Mouse (Mus musculus) heart, adult 8-10 months (tissue): ENCODE data around the gene Slain2. TPM values are rescaled to one million over a fixed set of nuclear protein-coding genes. Genes with fewer than 3 reads are reported as not detected.
"Not testable (repeated sequence)": the region's sequence is repeated elsewhere in the genome, so short reads cannot be mapped to it uniquely, and the experiment has no call there.

Experiments used
- DNase-seq: peaks from one replicate; pipeline ENCODE4 v3.0.0; 2022; ENCODE audit warnings: low spot score
- total RNA-seq, 4 experiments: library from RNA; stranded (reverse); gene quantifications; 2 replicates each; pipeline ENCODE4 v1.2.4; 2022

The Slain2 gene
- total RNA-seq, 4 experiments from 2014 or later, result 140 to 190 (median 176) TPM

DNA sequence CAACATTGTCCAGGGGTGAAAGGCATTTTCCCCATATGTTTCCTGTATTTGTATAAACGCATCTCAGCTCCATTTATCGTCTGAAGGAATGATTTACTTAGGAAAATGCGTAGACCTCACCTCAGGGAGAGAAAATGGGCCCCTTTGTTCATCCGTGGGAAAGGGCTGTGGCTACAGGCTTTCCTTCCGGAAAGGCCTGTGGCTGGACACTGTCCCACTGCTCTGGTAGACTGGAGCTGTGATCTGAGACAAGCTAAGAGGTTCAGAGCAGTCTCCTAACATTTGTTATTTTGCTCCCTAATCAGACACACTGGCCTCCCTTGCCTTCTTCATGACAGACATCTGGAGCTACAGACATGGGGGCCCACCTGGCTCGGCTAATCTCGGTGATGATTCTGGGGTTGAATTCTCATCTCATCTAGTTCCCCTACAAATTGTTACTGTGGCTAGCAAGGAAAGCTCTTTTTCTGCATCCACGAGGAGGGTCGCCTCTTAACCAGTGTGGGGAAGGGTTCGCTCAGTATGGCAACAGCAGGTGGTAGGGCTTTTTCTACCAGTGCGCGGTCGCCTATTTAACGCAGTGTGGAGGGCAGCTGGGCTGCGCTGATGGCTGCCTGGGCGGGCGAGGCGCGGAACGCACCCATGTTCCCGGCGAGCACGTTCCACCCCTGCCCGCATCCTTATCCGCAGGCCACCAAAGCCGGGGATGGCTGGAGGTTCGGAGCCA, 98.9 kb downstream of the Slain2 start:
- not testable (repeated sequence) for DNase-seq

DNA sequence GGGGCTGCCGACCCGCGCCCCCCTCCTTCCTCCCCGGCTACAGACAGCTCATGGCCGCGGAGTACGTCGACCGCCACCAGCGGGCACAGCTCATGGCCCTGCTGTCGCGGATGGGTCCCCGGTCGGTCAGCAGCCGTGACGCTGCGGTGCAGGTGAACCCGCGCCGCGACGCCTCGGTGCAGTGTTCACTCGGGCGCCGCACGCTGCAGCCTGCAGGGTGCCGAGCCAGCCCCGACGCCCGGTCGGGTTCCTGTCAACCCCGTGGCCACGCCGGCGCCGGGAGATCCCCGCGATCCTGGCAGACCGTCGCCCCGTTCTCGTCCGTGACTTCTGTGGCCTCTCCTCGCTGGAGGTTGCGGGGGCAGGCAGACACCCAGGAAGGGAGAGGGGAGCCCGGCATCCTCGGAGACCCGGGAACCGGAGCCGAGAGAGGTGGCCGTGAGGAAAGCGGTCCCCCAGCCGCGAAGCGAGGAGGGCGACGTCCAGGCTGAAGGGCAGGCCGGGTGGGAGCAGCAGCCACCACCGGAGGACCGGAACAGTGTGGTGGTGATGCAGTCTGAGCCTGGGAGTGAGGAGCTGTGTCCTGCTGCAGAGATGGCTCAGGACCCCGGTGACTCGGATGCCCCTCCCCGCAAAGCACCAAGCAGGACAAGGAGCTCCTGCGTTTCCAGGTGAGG, 99.6 kb downstream of the Slain2 start:
- DNase-seq, result not testable (repeated sequence)

DNA sequence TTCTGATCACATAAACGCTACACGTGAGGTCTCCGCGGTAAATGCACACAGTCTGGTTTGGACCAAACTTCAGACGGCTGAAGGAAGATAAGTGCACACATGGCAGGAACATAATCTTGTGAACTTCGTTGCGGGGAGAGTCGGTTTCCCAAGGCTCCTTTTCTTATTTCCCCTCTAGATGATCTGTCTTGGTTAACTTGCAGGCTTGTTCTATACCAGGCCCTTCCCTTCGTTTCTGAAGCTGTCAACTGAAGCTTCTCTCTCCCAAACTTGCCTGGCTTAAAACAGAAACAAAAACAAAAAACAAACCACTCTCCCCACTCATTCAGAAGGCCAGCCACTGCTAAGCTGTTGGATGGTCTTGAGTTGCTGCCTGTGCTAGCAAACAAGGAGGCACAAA, 100.6 kb downstream of the Slain2 start:
- no peak for DNase-seq

DNA sequence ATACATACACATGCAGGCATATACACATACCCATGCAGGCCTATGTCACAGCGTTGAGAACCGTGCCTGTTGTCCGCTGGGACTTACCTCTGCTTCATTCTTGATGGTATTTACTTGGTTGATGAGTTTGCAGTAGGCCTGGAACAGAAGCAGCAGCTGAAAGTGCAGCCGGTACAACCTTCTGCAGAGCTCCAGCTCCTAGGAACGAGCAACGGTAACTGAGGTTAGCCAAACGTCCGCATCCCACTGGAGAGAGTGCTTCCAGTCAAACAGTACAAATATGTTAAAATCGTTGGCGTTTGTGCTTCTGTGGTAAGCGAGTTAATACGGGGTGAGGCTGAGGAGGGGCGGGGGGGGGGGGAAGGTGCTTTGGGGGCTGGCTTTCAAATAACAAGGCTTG, 109.7 kb downstream of the Slain2 start:
- no peak for DNase-seq

Other genes with a start within 250 kb of the Slain2 start
- under 1 TPM in 2 of 4 experiments, not detected in 2; 0.06 to 0.08 TPM for gene Txk, start 161.5 kb upstream of the Slain2 start, total RNA-seq
- 10 to 100 TPM; 13.2 to 14.5 (median 13.5) TPM for gene Tec, start 45.8 kb upstream of the Slain2 start, total RNA-seq
- not detected for gene Gm10135, start 60.4 kb downstream of the Slain2 start, total RNA-seq
- gene Slc10a4, start 92.6 kb downstream of the Slain2 start, total RNA-seq, result under 1 TPM in 1 of 4 experiments, not detected in 3; 0.11 TPM